Mouse (Mus musculus) G1E (cell line): Measurements from ENCODE around the gene Src.

Source experiments
- CTCF ChIP-seq: IDR thresholded peaks from 2 replicates; pipeline ENCODE4 v1.5.1; 2012; ENCODE audit warnings: low read depth, low read length, inconsistent platforms, mixed read lengths
- GATA1 ChIP-seq: IDR thresholded peaks from 2 replicates; pipeline ENCODE4 v1.6.1; 2012; ENCODE audit warnings: borderline replicate concordance, low read length, inconsistent platforms, mixed read lengths
- GATA2 ChIP-seq: IDR thresholded peaks from 2 replicates; pipeline ENCODE4 v1.6.1; 2012; ENCODE audit warnings: low read depth, low read length, inconsistent platforms, borderline replicate concordance
- POLR2AphosphoS5 ChIP-seq: IDR thresholded peaks from 2 replicates; pipeline ENCODE4 v1.6.1; 2012; ENCODE audit warnings: low read depth, low read length, inconsistent platforms; ENCODE audit not compliant: insufficient replicate concordance
- TAL1 ChIP-seq: conservative IDR thresholded peaks from 2 replicates; pipeline ENCODE4 v1.6.1; 2012; ENCODE audit warnings: low read depth, low read length, inconsistent platforms, mixed read lengths

GRCm38 (mm10) chr2:157409793-157410533 is 8.3 kb upstream of the Src start:
- no peak for TF ChIP-seq CTCF
- TF ChIP-seq TAL1: no peak
- TF ChIP-seq GATA1: no peak
- no peak for TF ChIP-seq POLR2AphosphoS5
- no peak for TF ChIP-seq GATA2
